Mouse (Mus musculus) MEL (cell line): ENCODE data around the gene Hnrnpr.

Experiments
- CHD1 ChIP-seq: IDR thresholded peaks from 2 replicates; pipeline ENCODE4 v1.6.1; 2012; ENCODE audit warnings: low read depth, mild to moderate bottlenecking, inconsistent platforms, low read length, improper control_type of control experiment
- CTCF ChIP-seq, 3 experiments: IDR thresholded peaks in 2 of 3; conservative IDR thresholded peaks in 1 of 3; 2 replicates each; pipeline ENCODE4 v1.5.1; 2011 to 2012; ENCODE audit warnings: low read length in 3 of 3, low read depth in 2 of 3, mild to moderate bottlenecking in 2 of 3, improper control_type of control experiment in 1 of 3, inconsistent platforms in 1 of 3, mixed read lengths in 1 of 3, moderate library complexity in 1 of 3; ENCODE audit not compliant: control insufficient read depth in 1 of 3, insufficient read depth in 1 of 3, poor library complexity in 1 of 3, severe bottlenecking in 1 of 3
- POLR2A ChIP-seq, 2 experiments: IDR thresholded peaks; 2 replicates each; pipeline ENCODE4 v1.6.1; 2011 to 2012; ENCODE audit warnings: low read length in 2 of 2, mild to moderate bottlenecking in 2 of 2, control low read depth in 1 of 2, improper control_type of control experiment in 1 of 2, low read depth in 1 of 2, moderate library complexity in 1 of 2; ENCODE audit not compliant: control insufficient read depth in 1 of 2, insufficient read depth in 1 of 2, poor library complexity in 1 of 2
- RAD21 ChIP-seq: IDR thresholded peaks from 2 replicates; pipeline ENCODE4 v1.6.1; 2011; ENCODE audit warnings: mild to moderate bottlenecking, low read depth, low read length, improper control_type of control experiment
- TBP ChIP-seq: IDR thresholded peaks from 2 replicates; pipeline ENCODE4 v1.8.0; 2011; ENCODE audit warnings: low read depth, low read length, improper control_type of control experiment
- ZMIZ1 ChIP-seq: IDR thresholded peaks from 2 replicates; pipeline ENCODE4 v1.6.1; 2012; ENCODE audit warnings: low read depth, mild to moderate bottlenecking, inconsistent platforms, low read length, improper control_type of control experiment, moderate library complexity

GRCm38 (mm10) chr4:136327238-136327637 lies 16.5 kb downstream of the Hnrnpr start:
- TF ChIP-seq CHD1, result no peak
- TF ChIP-seq ZMIZ1, result no peak
- no peak for TF ChIP-seq TBP
- TF ChIP-seq CTCF (IDR thresholded peaks at IDR 0.05 in 2 of 3, conservative IDR thresholded peaks at IDR 0.05 in 1 of 3; ENCODE audit: control insufficient read depth in 1 of 3, insufficient read depth in 1 of 3, low read depth in 2 of 3, low read length in 3 of 3, poor library complexity in 1 of 3, severe bottlenecking in 1 of 3), result no peak
- no peak for TF ChIP-seq POLR2A (IDR thresholded peaks at IDR 0.05; ENCODE audit: control insufficient read depth in 1 of 2, insufficient read depth in 1 of 2, low read depth in 1 of 2, low read length in 2 of 2, poor library complexity in 1 of 2)
- no peak for TF ChIP-seq RAD21
